Mouse (Mus musculus): ENCODE measurements around the gene Gm10959.
"Not testable (repeated sequence)": the region's sequence is repeated elsewhere in the genome, so short reads cannot be mapped to it uniquely, and the experiment has no call there.

Gm10959 gene

GRCm38 (mm10) chr3:122919260-122919659 lies at the start of gene Gm10959:
TSS of gene Gm10959 (minus strand) at chr3:122919360.
- no peak for DNase-seq

DNA sequence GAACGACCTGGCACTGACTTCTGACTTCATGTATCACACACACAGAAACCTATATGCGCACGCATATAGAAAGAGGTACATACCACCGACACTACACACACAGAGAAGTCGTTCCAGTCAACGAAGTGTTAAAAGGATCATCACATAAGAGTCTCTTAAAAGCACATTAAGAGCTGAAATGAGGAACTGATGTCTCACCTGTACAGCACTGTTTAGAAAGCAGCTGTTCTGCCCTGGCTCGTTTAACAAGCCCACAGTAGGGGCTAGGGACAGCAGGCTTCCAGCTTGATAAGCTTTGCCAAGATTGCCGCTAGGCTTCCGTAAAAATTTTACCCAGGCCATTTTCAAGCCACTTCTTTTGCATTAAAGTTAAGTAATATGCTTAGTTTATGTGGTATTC lies 49.2 kb upstream of the Gm10959 start:
- DNase-seq = no peak

DNA sequence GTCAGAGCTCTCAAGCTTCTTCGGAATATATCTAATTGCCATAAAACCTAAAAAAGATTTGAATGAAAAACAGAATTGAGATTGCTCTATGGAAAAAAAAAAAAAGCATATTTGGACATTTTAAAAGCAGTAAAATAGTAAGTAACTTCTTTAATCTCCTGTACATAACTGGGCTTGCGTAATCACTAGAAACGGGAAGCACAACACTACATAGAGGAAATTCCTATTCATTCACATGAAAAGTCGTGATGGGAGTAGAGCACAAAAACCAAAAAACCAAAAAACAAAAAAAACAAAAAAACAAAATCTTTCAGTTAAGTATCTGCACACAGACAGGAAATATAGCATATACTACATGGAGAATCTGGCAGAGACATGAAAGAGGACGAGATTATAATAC lies 45.1 kb upstream of the Gm10959 start:
- no peak for DNase-seq

- DNase-seq = no peak
These were observed 31.0 kb upstream of the Gm10959 start for GRCm38 (mm10) chr3:122950129-122950528.

GRCm38 (mm10) chr3:122943387-122943890 lies 24.3 kb upstream of the Gm10959 start:
- no peak for DNase-seq

GRCm38 (mm10) chr3:122939215-122939614 lies 20.1 kb upstream of the Gm10959 start:
- DNase-seq = peak in 1 of 2 experiments; percentile 62

GRCm38 (mm10) chr3:122937176-122937575 lies 18.0 kb upstream of the Gm10959 start:
- not testable (repeated sequence) for DNase-seq

DNA sequence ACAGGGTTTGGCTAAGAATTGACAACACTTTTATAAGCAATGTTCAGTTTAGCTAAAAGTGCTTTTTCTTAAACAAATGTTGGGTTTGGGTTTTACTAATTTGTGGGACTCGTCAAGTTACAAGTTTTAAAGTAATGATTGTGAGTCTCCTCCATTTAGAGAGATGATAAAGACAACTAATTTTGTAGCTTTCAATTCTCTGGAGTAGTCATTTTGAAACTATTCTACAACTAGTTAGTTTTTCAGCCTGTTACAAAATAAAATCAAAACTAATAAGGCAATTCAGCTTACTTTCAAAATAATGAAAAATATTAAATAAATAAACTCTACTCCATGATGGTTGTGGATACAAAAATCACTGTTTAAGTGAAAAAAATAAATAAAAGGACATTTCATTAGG lies 13.3 kb upstream of the Gm10959 start:
- no peak for DNase-seq

- no peak for DNase-seq
These were observed 10.6 kb upstream of the Gm10959 start for GRCm38 (mm10) chr3:122929723-122930122.

DNA sequence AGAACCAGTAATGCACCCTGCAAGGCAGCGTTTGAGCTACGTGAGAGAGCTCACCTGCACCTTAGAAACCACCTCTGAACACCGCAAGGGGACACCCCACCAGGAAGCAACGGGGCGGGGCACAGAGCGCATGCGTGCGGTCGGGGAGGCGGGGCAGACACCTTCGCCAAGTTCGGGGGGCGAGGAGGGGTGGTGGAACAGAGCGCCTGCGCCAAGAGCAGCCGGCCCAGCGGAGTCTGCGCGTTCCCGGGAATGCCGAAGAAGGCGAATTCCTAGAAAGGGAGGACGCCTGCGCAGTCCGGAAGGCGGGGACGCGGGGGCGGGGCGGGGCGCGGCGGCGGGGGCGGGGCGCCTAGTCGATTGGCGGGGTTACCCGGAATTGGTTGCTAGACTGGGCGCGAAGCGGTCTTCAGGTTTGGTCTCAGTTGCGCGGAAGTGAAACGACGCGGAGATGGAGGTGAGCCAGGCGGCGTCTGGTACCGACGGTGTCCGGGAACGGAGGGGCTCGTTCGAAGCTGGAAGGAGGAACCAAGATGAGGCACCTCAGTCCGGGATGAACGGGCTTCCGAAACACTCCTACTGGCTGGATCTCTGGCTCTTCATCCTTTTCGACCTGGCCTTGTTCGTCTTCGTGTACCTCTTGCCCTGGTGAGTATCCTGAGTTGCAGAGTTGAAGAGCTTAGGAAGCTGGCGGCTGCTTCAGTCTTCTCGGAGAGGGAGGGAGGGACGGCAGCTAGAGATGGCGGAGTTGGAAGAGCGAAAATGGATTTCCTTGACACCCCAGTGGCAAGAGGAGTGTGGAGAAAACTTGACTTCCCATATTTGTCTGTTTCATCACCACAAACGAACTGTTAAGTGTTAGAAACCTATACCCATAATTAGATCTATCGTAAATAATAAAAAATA lies 5.1 kb upstream of the Gm10959 start, which contains the start of gene 1810037I17Rik:
Gene 1810037I17Rik (plus strand): TSS at position 195 of the 906 bp plus-strand sequence.
- DNase-seq = peak; percentile 97 to 98

DNA sequence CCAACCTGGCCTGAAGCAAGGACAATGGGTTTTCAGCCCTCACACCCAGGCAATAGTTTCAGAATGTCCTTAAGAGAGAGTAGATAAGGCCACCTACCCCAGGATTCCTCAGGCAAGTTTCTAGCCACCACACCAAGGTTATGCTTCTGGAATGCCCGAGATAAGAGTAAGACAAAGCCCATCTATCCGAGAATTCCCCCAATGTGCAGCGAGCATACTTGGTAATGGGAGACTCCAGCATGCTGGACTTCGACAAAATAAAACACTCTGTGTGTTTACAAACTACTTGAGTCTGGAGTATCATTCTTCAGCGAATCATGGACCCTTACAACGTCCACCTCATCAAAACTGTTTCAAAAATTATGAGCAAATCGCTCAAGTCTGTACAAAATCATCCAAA lies 4.0 kb upstream of the Gm10959 start:
- no peak for DNase-seq

- no peak for DNase-seq
These were observed 2.7 kb upstream of the Gm10959 start for GRCm38 (mm10) chr3:122921676-122922527.

DNA sequence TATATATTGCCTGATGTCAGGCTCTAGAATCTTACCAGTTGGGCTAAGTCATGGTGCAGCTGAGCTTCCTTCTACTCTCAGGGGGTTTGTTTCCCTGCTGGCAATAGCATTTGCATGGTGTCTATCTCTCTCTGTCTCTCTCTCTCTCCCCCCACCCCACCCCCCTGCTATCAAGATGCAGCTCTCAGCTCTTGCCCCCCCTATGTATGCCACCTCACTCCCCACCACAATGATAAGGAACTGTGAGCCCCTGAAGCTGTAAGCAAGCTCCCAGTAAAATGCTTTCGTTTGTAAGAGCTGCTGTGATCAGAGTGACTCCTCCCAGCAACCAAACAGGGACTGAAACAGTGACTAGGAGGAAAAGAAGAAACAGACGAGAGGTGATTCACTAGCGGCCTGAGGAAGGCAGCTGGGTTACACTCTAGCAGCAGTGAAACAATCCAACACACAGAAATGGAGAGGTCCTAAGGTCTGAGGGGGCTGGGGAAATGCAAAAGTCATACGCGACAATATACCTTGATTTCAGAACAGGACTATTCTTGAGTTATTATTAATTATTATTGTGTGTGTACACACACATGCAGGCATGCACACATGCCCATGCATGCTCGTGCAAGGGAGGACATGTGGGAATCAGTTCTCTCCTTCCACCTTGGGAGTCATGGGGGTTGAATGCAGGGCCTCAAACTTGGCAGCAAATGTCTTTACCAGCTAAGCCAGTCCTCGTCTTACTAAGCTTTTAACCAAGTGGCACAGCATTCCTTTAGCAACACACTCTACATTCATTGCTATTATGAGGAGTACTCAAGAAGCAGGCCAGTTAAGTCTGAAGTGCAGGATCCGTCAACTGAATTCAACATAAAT lies 1.6 kb upstream of the Gm10959 start:
- DNase-seq = no peak

GRCm38 (mm10) chr3:122918672-122919071 lies 488 bp downstream of the Gm10959 start:
- DNase-seq = no peak

DNA sequence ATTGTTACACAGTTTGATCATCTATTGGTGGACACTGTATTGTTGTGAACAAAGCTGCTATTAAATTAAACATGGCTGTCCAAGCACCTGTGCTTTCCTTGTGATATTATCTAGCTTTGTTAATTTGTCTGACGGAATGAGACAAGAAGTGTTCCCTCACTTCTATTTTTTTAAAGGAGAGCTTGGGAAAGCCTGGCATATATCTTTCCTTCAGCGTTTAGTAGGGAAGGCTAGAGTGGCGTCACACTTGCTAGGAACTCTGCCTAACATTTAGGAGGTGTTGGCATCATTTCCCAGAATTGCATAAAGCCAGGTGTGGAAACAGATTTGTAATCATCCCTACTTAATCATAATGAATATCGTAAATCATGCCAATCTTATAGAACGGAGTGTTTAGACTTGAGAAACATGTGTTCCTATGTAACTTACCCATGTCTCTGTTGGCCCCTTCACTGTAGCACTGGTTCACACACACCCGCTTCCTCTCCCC lies 2.9 kb downstream of the Gm10959 start:
- DNase-seq = no peak

GRCm38 (mm10) chr3:122915493-122915892 lies 3.7 kb downstream of the Gm10959 start:
- no peak for DNase-seq

DNA sequence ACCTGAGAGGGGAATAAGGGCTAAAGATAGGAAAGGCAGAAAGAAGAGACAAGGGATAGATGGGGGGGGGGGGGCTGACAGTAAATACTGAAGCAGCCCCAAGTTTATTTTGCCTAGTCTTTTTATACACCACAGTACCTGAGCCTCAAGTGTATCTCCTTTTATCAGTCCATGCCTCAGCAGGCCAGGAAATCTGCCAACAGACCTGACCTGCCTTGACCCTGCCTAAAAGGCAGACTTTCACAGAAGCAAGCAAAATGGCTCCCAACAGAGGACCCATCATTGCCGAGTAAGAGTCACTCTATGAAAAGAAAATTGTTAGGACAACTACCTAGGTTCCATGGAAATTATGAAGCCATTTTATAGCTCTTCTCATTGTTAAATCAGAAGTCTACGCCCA lies 11.3 kb downstream of the Gm10959 start:
- no peak for DNase-seq

DNA sequence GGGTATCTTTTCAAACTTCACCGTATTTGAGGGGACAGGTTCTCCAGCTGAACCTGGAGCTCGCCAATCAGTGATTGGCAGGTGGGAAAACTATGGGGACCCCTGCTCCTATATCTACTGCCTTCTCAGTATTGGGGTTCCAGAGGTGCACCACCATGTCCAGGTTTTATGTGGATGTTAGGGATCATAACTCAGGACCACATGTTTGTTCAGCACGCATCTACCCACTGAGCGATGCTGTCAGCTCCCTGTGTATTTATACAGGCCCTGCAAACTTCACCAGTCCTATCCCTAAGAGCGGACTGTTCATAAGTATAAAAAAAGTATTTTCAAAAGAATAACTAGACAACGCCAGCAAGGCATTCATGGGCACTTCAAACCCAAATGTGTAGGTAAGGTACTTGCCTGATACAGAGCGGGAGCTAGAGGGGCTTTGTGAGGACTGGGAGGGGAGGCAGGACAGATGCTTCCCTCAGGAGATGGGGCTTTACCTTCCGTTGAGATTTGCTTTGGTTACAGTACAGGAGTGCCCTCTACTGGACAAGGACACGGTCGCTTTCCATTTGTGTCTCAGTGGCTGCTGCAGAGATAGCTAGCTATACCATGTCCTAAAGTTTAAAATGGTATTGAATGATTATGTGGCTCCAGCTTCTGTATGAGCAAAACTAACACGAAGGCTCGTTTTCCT lies 15.3 kb downstream of the Gm10959 start:
- DNase-seq = peak in 1 of 2 experiments; percentile 64

DNA sequence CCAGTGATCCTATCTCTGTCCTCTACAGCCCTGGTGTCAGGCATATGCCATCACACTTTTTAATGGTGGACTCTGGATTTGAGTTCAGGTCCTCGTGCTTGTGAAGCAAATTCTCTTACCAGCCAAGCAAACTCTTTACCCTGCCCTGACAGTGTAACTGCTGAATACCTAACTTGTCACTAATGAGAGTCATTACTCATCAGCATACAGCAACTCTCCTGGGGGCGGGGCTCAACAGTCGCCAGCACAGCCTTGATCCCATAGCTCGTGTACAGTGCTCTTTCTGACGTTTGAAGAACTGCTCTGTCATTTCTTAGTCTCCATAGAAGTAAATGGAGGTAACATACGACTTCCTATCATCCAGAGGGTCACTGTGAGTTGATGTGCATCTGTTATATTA lies 20.9 kb downstream of the Gm10959 start:
- no peak for DNase-seq

DNA sequence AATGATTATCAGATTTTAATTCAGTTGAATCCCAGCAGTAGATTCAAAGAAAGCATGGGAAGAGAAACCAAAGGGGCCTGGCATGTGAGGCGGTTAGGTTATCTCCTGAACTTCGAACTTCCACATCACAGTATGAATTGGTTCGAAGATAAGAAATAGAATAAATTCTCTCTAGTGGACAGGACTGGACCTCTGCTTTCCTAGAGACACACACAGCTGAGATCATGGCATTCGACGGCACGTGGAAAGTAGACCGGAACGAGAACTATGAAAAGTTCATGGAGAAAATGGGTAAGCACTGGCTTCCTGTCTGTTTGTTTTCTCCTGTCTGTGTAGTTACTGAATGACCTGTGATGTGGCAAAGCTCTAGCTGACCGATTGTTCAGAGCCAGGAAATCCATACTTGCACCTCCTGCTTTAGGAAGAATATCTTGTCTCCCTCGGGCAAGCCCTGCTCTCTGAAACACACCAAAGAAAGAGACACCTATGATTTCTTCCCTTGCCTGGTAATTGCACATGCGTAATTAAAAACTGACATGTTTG lies 23.9 kb downstream of the Gm10959 start:
- no peak for DNase-seq

GRCm38 (mm10) chr3:122894772-122895171 lies 24.4 kb downstream of the Gm10959 start, which contains the start of gene Fabp2:
TSS of gene Fabp2 (plus strand) at chr3:122895072.
- no peak for DNase-seq
